Mouse (Mus musculus) heart, embryonic 14.5 days (tissue): Measurements from ENCODE around the gene Carhsp1. TPM values are rescaled to one million over a fixed set of nuclear protein-coding genes. Genes with fewer than 3 reads are reported as not detected.

ENCODE experiments used
- ATAC-seq: fragments of 200-750 bp; cut with Nextera tagmentation; 2 replicates; pipeline ENCODE4 v1.8.0; 2017; ENCODE audit warnings: low read depth, moderate TSS enrichment; ENCODE audit not compliant: insufficient number of reproducible peaks, insufficient read depth, low FRiP score
- H3K27ac ChIP-seq, 2 experiments: fragments of 200-500 bp in 1 of 2; fragments of 300-500 bp in 1 of 2; sonication (generic) in 1 of 2; replicated peaks in 1 of 2; 2 replicates each; pipeline ENCODE4 v1.5.1; 2012 to 2014; ENCODE audit warnings: low read depth in 2 of 2, low read length in 2 of 2, control low read depth in 1 of 2, mild to moderate bottlenecking in 1 of 2, mixed read lengths in 1 of 2; ENCODE audit not compliant: control insufficient read depth in 1 of 2, insufficient read depth in 1 of 2
- H3K27me3 ChIP-seq: fragments of 300-500 bp; sonication (generic); 2 replicates; pipeline ENCODE4 v1.6.1; 2014; ENCODE audit warnings: mild to moderate bottlenecking, low read length, control low read depth; ENCODE audit not compliant: control insufficient read depth, insufficient read depth
- H3K36me3 ChIP-seq: fragments of 300-500 bp; sonication (generic); 2 replicates; pipeline ENCODE4 v1.6.1; 2014; ENCODE audit warnings: mild to moderate bottlenecking, control low read depth, low read length, mixed read lengths; ENCODE audit not compliant: control insufficient read depth, insufficient read depth
- H3K4me1 ChIP-seq, 2 experiments: fragments of 200-500 bp in 1 of 2; fragments of 300-500 bp in 1 of 2; sonication (generic) in 1 of 2; 2 replicates each; pipeline ENCODE4 v1.6.1; 2012 to 2014; ENCODE audit warnings: low read length in 2 of 2, control low read depth in 1 of 2, mixed read lengths in 1 of 2; ENCODE audit not compliant: control insufficient read depth in 2 of 2, insufficient read depth in 2 of 2
- H3K4me2 ChIP-seq: fragments of 300-500 bp; sonication (generic); 2 replicates; pipeline ENCODE4 v1.6.1; 2014; ENCODE audit warnings: mild to moderate bottlenecking, low read length
- H3K4me3 ChIP-seq, 2 experiments: fragments of 200-500 bp in 1 of 2; fragments of 300-500 bp in 1 of 2; sonication (generic) in 1 of 2; 2 replicates each; pipeline ENCODE4 v1.5.1; 2012 to 2014; ENCODE audit warnings: low read length in 2 of 2, mild to moderate bottlenecking in 2 of 2, control low read depth in 1 of 2, low read depth in 1 of 2, moderate library complexity in 1 of 2; ENCODE audit not compliant: control insufficient read depth in 1 of 2, insufficient read depth in 1 of 2
- H3K9ac ChIP-seq: fragments of 300-500 bp; sonication (generic); 2 replicates; pipeline ENCODE4 v1.6.1; 2014; ENCODE audit warnings: mild to moderate bottlenecking, low read length
- H3K9me3 ChIP-seq: fragments of 300-500 bp; sonication (generic); 2 replicates; pipeline ENCODE4 v1.6.1; 2016; ENCODE audit warnings: low read length, control low read depth; ENCODE audit not compliant: control insufficient read depth
- WGBS: fragments of 180-500 bp; shearing (Covaris S2); extraction: QIAGEN DNeasy Blood & Tissue Kit; methylation state at CpG from one replicate; pipeline ENCODE4 v1.1.7; 2014; 5-methylcytosine and 5-hydroxymethylcytosine counted together
- microRNA-seq: library from miRNA; unstranded; fragments of <30 nt; microRNA quantifications from one replicate; pipeline ENCODE4, GENCODE M21; 2016
- polyA plus RNA-seq: library from polyadenylated mRNA; unstranded; fragments of >200 nt; fragmentation: Nextera tagmentation; extraction: Ambion mirVana; gene quantifications from 2 replicates; pipeline ENCODE4 v1.2.1, GENCODE M21; 2014

The Carhsp1 gene
- polyA plus RNA-seq, 1 experiment from 2014 or later = 31.3 TPM

- Histone ChIP-seq H3K9me3 (no peaks in the 10 kb centered on the region), H3K36me3 (peaks cover 16% of the 10 kb centered on the region), H3K4me1 (no peaks in the 10 kb centered on the region), H3K4me3 (no peak overlapping the region), H3K27ac (no peak overlapping the region), H3K9ac (no peak overlapping the region), H3K4me2 (no peak overlapping the region), H3K27me3 (no peaks in the 10 kb centered on the region)
- WGBS = 80% methylated on average over 3 of the region's 3 CpGs
- no peak for ATAC-seq
Observed at GRCm38 (mm10) chr16:8613447-8613846, 58.5 kb downstream of the Carhsp1 start.

- no peak overlapping the region for H3K9ac ChIP-seq
- no peaks in the 10 kb centered on the region for H3K4me1 ChIP-seq
- peaks cover 16% of the 10 kb centered on the region for H3K36me3 ChIP-seq
- WGBS = 77% methylated on average over 4 of the region's 4 CpGs
- ATAC-seq = no peak
- H3K9me3 ChIP-seq = no peaks in the 10 kb centered on the region
- no peaks in the 10 kb centered on the region for H3K27me3 ChIP-seq
- H3K4me2 ChIP-seq = no peak overlapping the region
- no peak overlapping the region for H3K27ac ChIP-seq
- H3K4me3 ChIP-seq = no peak overlapping the region
Observed at GRCm38 (mm10) chr16:8613039-8613438, 58.9 kb downstream of the Carhsp1 start.

DNA sequence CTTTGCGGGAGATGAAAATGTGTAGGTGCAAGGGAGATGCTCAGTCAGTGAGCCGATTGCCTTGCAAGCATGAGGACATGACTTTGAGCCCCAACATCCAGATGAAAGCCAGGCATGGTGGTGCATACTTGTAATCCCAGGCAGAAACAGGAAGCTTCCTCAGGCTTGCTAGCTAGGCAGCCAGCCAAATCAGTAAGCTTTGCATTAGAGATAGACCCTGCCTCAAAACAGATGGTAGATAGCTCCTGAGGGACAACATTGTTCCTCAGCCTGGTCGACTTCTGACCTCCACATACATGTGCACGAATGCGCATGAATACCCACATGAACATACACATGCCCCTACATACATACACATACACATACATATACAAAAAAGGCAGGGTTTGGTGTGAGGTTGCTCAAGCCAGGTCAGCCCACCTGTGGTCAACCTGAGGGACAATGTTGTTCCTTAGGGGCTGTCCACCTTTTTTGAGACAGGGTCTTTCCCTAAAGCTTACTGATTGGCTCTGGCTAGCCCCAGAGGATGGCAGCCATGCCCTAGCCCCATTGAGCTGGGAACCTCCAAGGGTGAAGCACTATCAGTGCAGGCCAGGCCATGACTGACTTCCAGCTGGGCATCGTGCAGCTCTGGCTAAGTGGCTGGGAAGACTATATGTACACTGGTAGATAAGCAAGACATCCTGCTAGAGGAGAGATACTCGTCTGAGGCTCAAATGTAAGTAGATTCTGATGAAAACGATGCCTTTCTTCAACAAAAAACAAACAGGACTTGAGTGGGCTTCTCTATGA is 59.5 kb downstream of the Carhsp1 start:
- Histone ChIP-seq H3K4me2 (no peak overlapping the region), H3K27me3 (no peaks in the 10 kb centered on the region), H3K4me3 (no peak overlapping the region), H3K4me1 (no peaks in the 10 kb centered on the region), H3K27ac (no peak overlapping the region), H3K9me3 (no peaks in the 10 kb centered on the region), H3K36me3 (peaks cover 11% of the 10 kb centered on the region), H3K9ac (no peak overlapping the region)
- no peak for ATAC-seq
- WGBS = 74% methylated on average over 8 of the region's 8 CpGs

- Histone ChIP-seq H3K4me2 (no peak overlapping the region), H3K27ac (no peak overlapping the region), H3K9ac (no peak overlapping the region), H3K4me1 (no peaks in the 10 kb centered on the region), H3K4me3 (no peak overlapping the region), H3K36me3 (peaks cover 13% of the 10 kb centered on the region; the same call in 1 of the 2 replicates), H3K9me3 (no peaks in the 10 kb centered on the region), H3K27me3 (no peaks in the 10 kb centered on the region)
- WGBS = 67% methylated on average over 3 of the region's 3 CpGs
- no peak for ATAC-seq
Observed at GRCm38 (mm10) chr16:8610397-8610796, 61.6 kb downstream of the Carhsp1 start.

Small RNA genes lying within 50 kb of the gene (microRNA-seq; reads per million reads assigned to microRNA genes)
- not detected for gene Gm22137

Other genes with a start within 250 kb of the Carhsp1 start
- not detected in 2 replicates for gene Tmem114, start 247.0 kb downstream of the Carhsp1 start, polyA plus RNA-seq
- 41.8 and 45.3 TPM in 2 replicates for gene Mettl22, start 201.4 kb downstream of the Carhsp1 start, polyA plus RNA-seq
- gene Abat, start 158.7 kb downstream of the Carhsp1 start, polyA plus RNA-seq = 27.6 and 30.3 TPM in 2 replicates
- 38.2 and 38.7 TPM in 2 replicates for gene Pmm2, start 34.5 kb downstream of the Carhsp1 start, polyA plus RNA-seq
- gene Tmem186, start 34.4 kb downstream of the Carhsp1 start, polyA plus RNA-seq = 12.9 and 13.8 TPM in 2 replicates
- gene Gm5767, start 8.6 kb upstream of the Carhsp1 start, polyA plus RNA-seq = not detected in 2 replicates
- 27.3 and 28.3 TPM in 2 replicates for gene Usp7, start 120.2 kb upstream of the Carhsp1 start, polyA plus RNA-seq
- gene 1810013L24Rik, start 157.9 kb upstream of the Carhsp1 start, polyA plus RNA-seq = 12.5 and 13.7 TPM in 2 replicates